Mouse (Mus musculus) CD4-positive naive resting alpha-beta T cell, adult 57 days (primary cell): ENCODE data around the gene Qpctl. TPM values are rescaled to one million over a fixed set of nuclear protein-coding genes. Genes with fewer than 3 reads are reported as not detected.

Experiments used
- total RNA-seq: library from RNA; stranded (reverse); gene quantifications from one replicate; pipeline ENCODE4 v1.2.4, GENCODE M21; 2023

The Qpctl gene
- total RNA-seq = 14.9 TPM

DNA sequence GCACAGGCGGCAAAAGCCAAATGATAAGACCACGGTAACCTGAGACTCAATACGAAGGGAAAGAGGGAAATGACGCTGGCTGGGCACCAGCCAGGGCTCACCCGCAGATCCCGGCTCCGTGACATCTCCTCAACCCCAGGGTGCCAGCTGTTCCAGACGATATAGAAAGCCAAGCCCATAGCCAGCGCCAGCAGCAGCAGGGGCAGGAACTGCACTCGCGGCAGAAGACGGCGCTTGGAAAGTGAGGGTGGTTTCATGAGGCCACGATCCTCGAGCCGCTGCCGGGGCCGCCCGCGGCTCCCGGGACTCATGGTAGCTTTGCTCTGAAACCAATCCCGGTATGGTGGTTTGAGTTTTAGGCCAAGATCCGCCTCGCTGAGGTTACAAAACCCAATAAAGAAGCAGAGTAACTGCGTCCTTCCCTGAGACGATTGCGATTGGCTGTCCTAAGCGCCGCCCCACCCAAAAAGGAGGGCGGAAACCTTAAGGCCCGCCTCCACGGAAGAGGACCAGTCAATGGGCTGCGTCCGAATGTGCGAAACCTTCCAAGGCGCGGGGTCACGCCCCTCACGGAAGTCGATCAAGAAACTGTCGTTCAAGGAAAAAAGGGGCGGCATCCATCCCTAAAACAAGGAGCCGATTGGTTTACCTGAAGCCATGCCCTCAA lies at the start of gene Qpctl:
Gene Qpctl (minus strand): TSS at position 417 of the 667 bp plus-strand sequence.

DNA sequence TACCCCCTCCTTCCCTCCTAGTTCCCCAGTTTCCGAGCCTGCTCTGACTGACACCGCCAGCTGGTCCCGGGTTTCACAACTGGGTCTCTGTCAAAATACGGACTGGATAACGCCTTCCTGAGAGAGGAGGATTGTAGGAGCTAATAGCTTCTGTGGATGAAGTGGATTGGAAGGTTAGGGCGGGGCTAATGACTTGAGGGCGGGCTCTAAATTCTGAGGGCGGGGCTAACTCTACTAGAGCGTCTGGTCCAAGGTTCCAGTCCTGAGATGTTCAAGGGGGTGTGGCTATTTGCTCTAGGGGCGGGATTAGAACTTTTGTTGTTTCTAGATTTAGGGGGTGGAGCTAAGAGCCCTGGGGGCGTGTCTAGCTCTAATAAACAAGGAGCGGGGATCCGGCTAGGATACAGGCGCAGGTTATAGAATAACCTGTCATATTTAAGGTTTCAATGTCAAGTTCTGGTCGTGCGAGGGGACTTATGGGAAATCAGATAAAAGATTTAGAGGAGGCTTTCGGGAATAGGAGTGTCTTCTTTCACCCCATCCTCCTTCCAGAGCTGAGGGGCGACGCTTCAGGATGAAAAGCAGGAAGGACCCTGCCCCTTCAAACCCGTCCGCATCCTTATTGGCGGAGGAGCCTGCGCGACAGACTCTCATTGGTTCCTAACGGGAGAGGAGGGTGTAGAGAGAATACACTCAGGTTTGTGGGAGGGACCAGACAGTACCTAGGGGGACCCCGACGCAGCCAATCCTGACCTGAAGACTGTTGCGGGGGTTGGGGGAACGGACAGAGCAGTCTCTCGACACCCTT lies 26.8 kb upstream of the Qpctl start, which contains the start of gene Eml2:
Gene Eml2 (plus strand): TSS at position 714 of the 808 bp plus-strand sequence.

DNA sequence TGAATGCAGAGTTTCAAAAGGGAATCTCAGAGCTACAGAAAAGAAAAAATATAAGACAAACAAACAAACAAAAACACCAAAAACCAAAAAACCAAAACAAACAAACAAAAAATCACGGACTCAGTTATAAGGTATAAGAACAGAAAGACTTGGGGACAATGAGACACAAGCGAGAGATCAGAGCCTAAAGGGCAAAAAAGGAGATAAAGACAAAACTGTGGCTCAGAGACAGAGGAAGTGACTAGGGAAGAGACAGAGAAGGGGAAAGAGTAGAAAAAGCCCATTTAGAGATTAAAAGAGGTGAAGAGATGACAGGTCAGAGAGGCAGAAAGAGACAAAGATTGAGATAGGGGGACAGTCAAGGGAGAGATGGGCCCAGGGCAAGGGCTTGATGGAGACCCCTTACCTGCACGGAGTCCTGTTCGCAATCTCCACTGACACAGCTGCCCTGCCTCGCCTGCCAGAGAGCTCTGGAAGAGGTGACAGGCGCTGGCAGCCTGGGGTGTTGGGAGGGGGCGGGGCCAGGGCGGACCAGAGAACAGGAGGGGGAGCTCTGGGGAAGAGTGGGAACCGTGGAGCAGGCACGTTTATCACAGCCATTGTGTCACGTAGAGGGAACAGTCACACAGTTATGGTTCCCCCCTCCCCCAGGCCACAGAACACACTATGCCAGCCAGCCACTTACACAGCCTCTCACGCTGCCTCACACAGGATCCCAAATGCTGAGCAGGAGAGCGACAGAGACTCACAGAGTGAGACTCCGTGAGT lies 16.7 kb upstream of the Qpctl start, which contains the start of gene Gipr:
Gene Gipr (minus strand): TSS at position 472 of the 768 bp plus-strand sequence.

DNA sequence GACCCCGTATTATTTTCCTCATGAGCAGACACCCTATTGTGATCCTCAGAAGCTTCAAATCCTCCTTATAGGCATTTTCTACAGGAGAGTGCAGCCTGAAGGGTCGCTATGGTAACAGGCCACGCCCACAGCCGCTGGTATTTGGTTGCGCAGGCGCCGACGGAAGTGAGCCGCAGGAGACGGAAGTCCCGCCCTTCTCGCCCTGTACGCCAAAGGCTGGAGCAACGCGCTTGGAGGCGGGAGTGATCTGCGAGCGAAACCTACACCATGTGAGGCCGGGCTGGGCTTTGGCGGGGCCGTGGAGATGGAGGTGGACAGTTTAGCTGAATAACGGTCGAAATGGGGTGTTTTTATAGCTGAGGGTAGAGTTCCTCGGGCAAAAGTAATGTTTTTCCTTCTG lies 535 bp upstream of the Qpctl start, which contains the start of gene Snrpd2:
Gene Snrpd2 (plus strand): TSS at position 97 of the 400 bp plus-strand sequence.

DNA sequence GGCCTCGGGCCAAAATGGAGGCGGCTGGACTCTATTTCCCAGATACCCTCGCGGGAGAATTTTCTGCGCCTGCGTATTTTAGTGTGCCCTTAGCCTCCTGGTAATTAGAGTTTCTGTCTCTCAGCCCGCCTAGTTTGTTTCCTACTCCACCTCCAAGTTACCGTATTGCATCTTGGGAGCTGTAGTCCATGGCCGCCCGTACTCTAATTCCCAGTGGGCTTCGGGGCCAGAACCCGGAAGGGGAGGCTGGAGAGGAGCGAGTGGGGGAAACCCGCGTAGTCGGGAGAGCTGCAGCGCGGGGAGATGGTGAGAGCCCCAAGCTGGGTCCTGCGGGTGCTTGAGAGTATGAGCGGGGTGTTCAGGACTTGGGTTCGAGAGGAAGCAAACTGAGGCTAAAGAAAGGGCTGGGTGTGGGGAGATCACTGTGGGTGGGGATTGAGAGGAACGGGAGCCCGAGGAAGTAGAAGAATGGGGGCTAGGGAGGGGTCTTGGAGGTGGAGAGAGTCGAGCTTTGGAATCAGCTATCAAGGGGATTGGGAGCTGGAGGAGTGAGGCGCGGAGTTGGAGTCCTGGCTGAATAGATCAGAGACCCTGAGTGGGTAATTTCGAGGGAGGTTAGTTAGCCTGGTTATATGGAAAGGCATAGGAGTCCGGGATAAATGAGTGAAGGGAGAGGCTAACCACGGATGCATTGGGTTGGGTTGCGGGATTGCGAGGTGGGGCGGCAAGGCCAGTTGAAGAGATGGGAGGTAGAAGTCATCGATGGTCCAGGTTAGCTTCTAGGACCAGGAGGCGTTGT lies 29.3 kb downstream of the Qpctl start, which contains the start of gene Fbxo46:
Gene Fbxo46 (plus strand): TSS at position 229 of the 799 bp plus-strand sequence.

DNA sequence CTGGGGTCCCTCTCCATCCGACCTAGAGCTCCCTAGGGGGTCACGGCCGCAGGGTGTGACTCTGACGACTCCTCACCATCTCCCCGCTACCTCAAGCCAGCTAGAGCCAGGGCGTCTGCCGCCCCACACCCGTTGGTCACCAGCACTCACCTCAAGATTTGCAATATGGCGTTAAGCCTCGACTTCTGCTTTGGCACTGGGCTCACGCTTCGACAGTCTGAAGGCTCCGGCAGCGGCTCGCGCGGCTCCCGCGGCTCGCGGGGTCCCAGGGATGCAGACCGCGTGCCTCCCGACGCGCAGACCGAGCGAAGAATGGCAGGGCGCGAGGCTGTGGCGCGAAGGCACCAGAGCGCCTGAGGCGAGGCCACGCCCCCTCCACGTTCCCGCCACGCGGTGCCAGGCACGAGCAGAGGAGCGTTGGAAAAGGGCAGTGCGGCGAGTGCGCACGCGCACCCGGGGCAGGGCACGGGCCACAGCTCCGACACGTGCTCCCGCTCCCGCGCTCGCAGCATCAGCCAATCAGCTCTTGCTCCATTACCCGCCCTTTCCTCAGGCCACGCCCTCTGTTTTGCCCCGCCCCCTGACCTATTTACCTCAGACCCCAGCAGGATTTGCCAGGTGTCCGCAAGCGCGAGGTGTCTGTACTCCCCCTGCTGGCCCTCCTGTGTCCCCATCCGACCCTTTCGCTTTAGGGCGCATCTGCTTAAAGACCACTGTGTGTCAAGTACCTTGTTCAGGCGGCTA lies 30.9 kb downstream of the Qpctl start, which contains the start of gene Gm4969:
Gene Gm4969 (minus strand): TSS at position 341 of the 744 bp plus-strand sequence.

DNA sequence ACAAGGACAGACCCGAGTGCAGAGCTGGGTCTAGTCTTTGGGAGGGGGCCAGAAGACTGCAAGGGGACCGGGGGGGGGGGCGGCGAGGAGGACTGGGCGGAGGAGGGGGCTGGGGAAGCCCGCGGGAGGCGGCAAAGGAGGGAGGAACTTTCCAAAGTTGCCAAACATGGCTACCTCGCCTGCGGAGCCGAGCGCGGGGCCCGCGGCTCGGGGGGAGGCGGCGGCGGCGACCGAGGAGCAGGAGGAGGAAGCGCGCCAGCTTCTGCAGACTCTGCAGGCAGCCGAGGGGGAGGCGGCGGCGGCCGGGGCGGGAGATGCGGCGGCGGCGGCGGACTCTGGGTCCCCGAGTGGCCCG lies 54.6 kb downstream of the Qpctl start, which contains the start of gene Six5:
Gene Six5 (plus strand): TSS at position 124 of the 355 bp plus-strand sequence.

Other genes with a start within 250 kb of the Qpctl start
- gene Ccdc61, start 238.9 kb downstream of the Qpctl start, total RNA-seq = 24.9 TPM
- not detected for gene Nova2, start 223.4 kb downstream of the Qpctl start, total RNA-seq
- gene Nanos2, start 161.9 kb downstream of the Qpctl start, total RNA-seq = not detected
- 1.2 TPM for gene Mypop, start 158.0 kb downstream of the Qpctl start, total RNA-seq
- gene Irf2bp1, start 145.2 kb downstream of the Qpctl start, total RNA-seq = 30.5 TPM
- gene Foxa3, start 125.8 kb downstream of the Qpctl start, total RNA-seq = not detected
- gene Sympk, start 124.9 kb downstream of the Qpctl start, total RNA-seq = 102 TPM
- 0.35 TPM for gene Rsph6a, start 94.6 kb downstream of the Qpctl start, total RNA-seq
- gene Dmwd, start 73.1 kb downstream of the Qpctl start, total RNA-seq = 0.92 TPM
- gene Dmpk, start 65.4 kb downstream of the Qpctl start, total RNA-seq = 2.2 TPM
- 0.50 TPM for gene Six5, start 54.7 kb downstream of the Qpctl start, total RNA-seq
- not detected for gene Gm4969, start 30.9 kb downstream of the Qpctl start, total RNA-seq
- 22.5 TPM for gene Fbxo46, start 29.4 kb downstream of the Qpctl start, total RNA-seq
- gene Snrpd2, start 431 bp upstream of the Qpctl start, total RNA-seq = 85.5 TPM
- gene Gipr, start 16.8 kb upstream of the Qpctl start, total RNA-seq = not detected
- 21.9 TPM for gene Eml2, start 27.1 kb upstream of the Qpctl start, total RNA-seq
- not detected for gene Gpr4, start 63.2 kb upstream of the Qpctl start, total RNA-seq
- gene Opa3, start 79.0 kb upstream of the Qpctl start, total RNA-seq = 42.7 TPM
- gene Vasp, start 122.5 kb upstream of the Qpctl start, total RNA-seq = 277 TPM
- gene Ppm1n, start 130.8 kb upstream of the Qpctl start, total RNA-seq = 0.89 TPM
- gene Rtn2, start 133.3 kb upstream of the Qpctl start, total RNA-seq = not detected
- 869 TPM for gene Fosb, start 160.8 kb upstream of the Qpctl start, total RNA-seq
- 55.4 TPM for gene Ercc1, start 195.5 kb upstream of the Qpctl start, total RNA-seq
- 15.5 TPM for gene Cd3eap, start 210.2 kb upstream of the Qpctl start, total RNA-seq
- 1.5 TPM for gene Ppp1r13l, start 210.5 kb upstream of the Qpctl start, total RNA-seq
- gene Ercc2, start 232.7 kb upstream of the Qpctl start, total RNA-seq = 74.3 TPM